Comparison of ENCODE assay signal across 10 mouse cellular contexts in genomic region chr4:71291741-71292149, GRCm38 (mm10).
A peak's percentile ranks its signal among the peaks of the same experiment; 100 is the strongest.
DNase-seq lines count a peak whose midpoint lies in the region; ATAC-seq and TF ChIP-seq lines count a peak whose summit lies in the region.
"Had no signal": no experiment of that assay in that cellular context is flagged by ENCODE, and none has a peak within 500 bp of the region (broad histone marks: within the 10 kb centered on the region; RNA-seq: fewer than 3 reads in every experiment).

No protein-coding gene starts in this region.

- no peaks in the 10 kb centered on the region for H3K9me3 ChIP-seq in CH12.LX (replicated peaks; ENCODE audit: low read length)
- 0 out of 2 replicates have a peak, but pooled peaks cover 4% of the 10 kb centered on the region for H3K9me3 ChIP-seq in heart, postnatal 0 days (replicated peaks; ENCODE audit: control insufficient read depth, low read length)
- no peaks in the 10 kb centered on the region for H3K9me3 ChIP-seq in intestine, embryonic 15.5 days
- H3K9me3 ChIP-seq in forebrain, embryonic 15.5 days, result peaks cover 9% of the 10 kb centered on the region
- H3K9me3 ChIP-seq in midbrain, embryonic 14.5 days (ENCODE audit: control insufficient read depth, low read length), result peaks cover 6% of the 10 kb centered on the region; the same call in 1 of the 2 replicates
- H3K9me3 ChIP-seq: stomach, embryonic 15.5 days had no signal

- peak overlapping the region in 2 of 3 experiments; percentile 15 to 29 for H3K4me3 ChIP-seq in CH12.LX (replicated peaks in 1 of 3; ENCODE audit: low read depth in 2 of 3, low read length in 2 of 3, poor library complexity in 1 of 3)
- H3K4me3 ChIP-seq in heart, postnatal 0 days (ENCODE audit: low read depth, low read length), result peak overlapping the region; percentile 1; the same call in 1 of the 2 replicates
- H3K4me3 ChIP-seq in intestine, embryonic 15.5 days (replicated peaks), result no peak overlapping the region
- H3K4me3 ChIP-seq in forebrain, embryonic 15.5 days, result no peak overlapping the region
- no peak overlapping the region for H3K4me3 ChIP-seq in midbrain, embryonic 14.5 days (replicated peaks; ENCODE audit: low read depth, low read length)
- H3K4me3 ChIP-seq: stomach, embryonic 15.5 days had no signal

- in situ Hi-C loops in CH12.LX (cut with MboI; ENCODE audit: low pct_ligation_motif_present, low pct_unique_long_range_greater_than_20kb, low sequenced_read_pairs), result no loop called here

- no peaks in the 10 kb centered on the region for H3K27me3 ChIP-seq in CH12.LX (replicated peaks)
- H3K27me3 ChIP-seq in heart, postnatal 0 days (ENCODE audit: control insufficient read depth, insufficient read depth, low read length), result no peaks in the 10 kb centered on the region
- H3K27me3 ChIP-seq in intestine, embryonic 15.5 days (replicated peaks), result no peaks in the 10 kb centered on the region
- no peaks in the 10 kb centered on the region for H3K27me3 ChIP-seq in forebrain, embryonic 15.5 days
- H3K27me3 ChIP-seq in midbrain, embryonic 14.5 days (ENCODE audit: control insufficient read depth, insufficient read depth, low read length), result no peaks in the 10 kb centered on the region
- H3K27me3 ChIP-seq: stomach, embryonic 15.5 days had no signal

- peak overlapping the region; percentile 27; the same call in 1 of the 2 replicates for H3K27ac ChIP-seq in CH12.LX (ENCODE audit: insufficient read depth, low read depth)
- no peak overlapping the region for H3K27ac ChIP-seq in heart, postnatal 0 days (ENCODE audit: low read depth)
- no peak overlapping the region for H3K27ac ChIP-seq in intestine, embryonic 15.5 days
- no peak overlapping the region for H3K27ac ChIP-seq in forebrain, embryonic 15.5 days (replicated peaks)
- no peak overlapping the region for H3K27ac ChIP-seq in midbrain, embryonic 14.5 days (replicated peaks; ENCODE audit: low read depth, low read length)
- H3K27ac ChIP-seq: stomach, embryonic 15.5 days had no signal

- TF ChIP-seq CTCF in CH12.LX (conservative IDR thresholded peaks at IDR 0.05 in 1 of 2, IDR thresholded peaks at IDR 0.05 in 1 of 2; ENCODE audit: low read depth in 2 of 2, low read length in 2 of 2), result no peak
- TF ChIP-seq CTCF in heart, postnatal 0 days (IDR thresholded peaks at IDR 0.05; ENCODE audit: low read depth), result no peak

- TF ChIP-seq EP300 in CH12.LX (IDR thresholded peaks at IDR 0.05; ENCODE audit: low read length), result peak; percentile 83
- TF ChIP-seq EP300 in heart, postnatal 0 days (IDR thresholded peaks at IDR 0.05; ENCODE audit: low read depth), result no peak

- dilution Hi-C loops in CH12.LX (cut with MboI; ENCODE audit: extremely low pct_ligation_motif_present, extremely low pct_unique_long_range_greater_than_20kb, low sequenced_read_pairs), result no loop called here

- no peaks in the 10 kb centered on the region for H3K79me2 ChIP-seq in CH12.LX (replicated peaks; ENCODE audit: control insufficient read depth, extremely low read depth, insufficient read depth, poor library complexity, severe bottlenecking)

- no peak for TF ChIP-seq POLR2A in CH12.LX (IDR thresholded peaks at IDR 0.05; ENCODE audit: low read depth, low read length)

- ATAC-seq in heart, postnatal 0 days (ENCODE audit: insufficient read depth, low read depth), result no peak
- ATAC-seq in megakaryocyte progenitor cell, adult 5-6 weeks (replicated peaks; ENCODE audit: poor library complexity), result peak; percentile 87
- ATAC-seq in intestine, embryonic 15.5 days, result no peak
- ATAC-seq in forebrain, embryonic 15.5 days (replicated peaks), result no peak
- ATAC-seq in midbrain, embryonic 14.5 days (ENCODE audit: low FRiP score, low TSS enrichment), result no peak

- 60% methylated on average over 10 of the region's 10 CpGs for WGBS in heart, postnatal 0 days
- 87% methylated on average over 10 of the region's 10 CpGs for WGBS in intestine, embryonic 15.5 days
- 95% methylated on average over 10 of the region's 10 CpGs for WGBS in forebrain, embryonic 15.5 days
- 90% methylated on average over 10 of the region's 10 CpGs for WGBS in midbrain, embryonic 14.5 days

- H3K36me3 ChIP-seq in CH12.LX (replicated peaks in 1 of 2; ENCODE audit: control insufficient read depth in 1 of 2, insufficient read depth in 1 of 2, low read length in 1 of 2), result no peaks in the 10 kb centered on the region
- H3K36me3 ChIP-seq in heart, postnatal 0 days (replicated peaks; ENCODE audit: control insufficient read depth, insufficient read depth, low read length), result no peaks in the 10 kb centered on the region
- H3K36me3 ChIP-seq in intestine, embryonic 15.5 days, result no peaks in the 10 kb centered on the region
- H3K36me3 ChIP-seq in forebrain, embryonic 15.5 days, result no peaks in the 10 kb centered on the region
- H3K36me3 ChIP-seq in midbrain, embryonic 14.5 days (ENCODE audit: control insufficient read depth, insufficient read depth, low read length), result no peaks in the 10 kb centered on the region
- H3K36me3 ChIP-seq: stomach, embryonic 15.5 days had no signal

- no peak overlapping the region for H3K9ac ChIP-seq in CH12.LX (ENCODE audit: insufficient read depth, low read depth)
- no peak overlapping the region for H3K9ac ChIP-seq in heart, postnatal 0 days (replicated peaks; ENCODE audit: low read depth, low read length)
- no peak overlapping the region for H3K9ac ChIP-seq in intestine, embryonic 15.5 days
- H3K9ac ChIP-seq in forebrain, embryonic 15.5 days (replicated peaks), result no peak overlapping the region
- H3K9ac ChIP-seq in midbrain, embryonic 14.5 days (replicated peaks; ENCODE audit: low read length), result no peak overlapping the region
- H3K9ac ChIP-seq: stomach, embryonic 15.5 days had no signal

- TF ChIP-seq RAD21 in CH12.LX (IDR thresholded peaks at IDR 0.05; ENCODE audit: low read depth, low read length), result no peak

- DNase-seq in A20 (ENCODE audit: low read depth, low spot score) (peak; percentile 95), CH12.LX (ENCODE audit: extremely low read depth) (peak; percentile 87)
- no peak for DNase-seq in heart, postnatal 0 days (ENCODE audit: low spot score)
- DNase-seq in midbrain, embryonic 14.5 days, result no peak
- no peak for DNase-seq in retina, embryonic 14.5 days (ENCODE audit: low spot score)
- DNase-seq: cerebellum, postnatal 36 days had no signal

- peak overlapping the region; percentile 69 for H3K4me2 ChIP-seq in CH12.LX (ENCODE audit: insufficient read depth, low read depth, poor library complexity, severe bottlenecking)
- H3K4me2 ChIP-seq in heart, postnatal 0 days (ENCODE audit: low read depth, low read length), result no peak overlapping the region
- no peak overlapping the region for H3K4me2 ChIP-seq in intestine, embryonic 15.5 days (replicated peaks)
- H3K4me2 ChIP-seq in forebrain, embryonic 15.5 days (replicated peaks), result no peak overlapping the region
- no peak overlapping the region for H3K4me2 ChIP-seq in midbrain, embryonic 14.5 days (ENCODE audit: low read length)
- H3K4me2 ChIP-seq: stomach, embryonic 15.5 days had no signal

- no peaks in the 10 kb centered on the region for H3K4me1 ChIP-seq in CH12.LX (ENCODE audit: control insufficient read depth in 1 of 2, insufficient read depth in 2 of 2)
- H3K4me1 ChIP-seq in heart, postnatal 0 days (ENCODE audit: control insufficient read depth, insufficient read depth), result no peaks in the 10 kb centered on the region
- H3K4me1 ChIP-seq in intestine, embryonic 15.5 days (replicated peaks), result no peaks in the 10 kb centered on the region
- H3K4me1 ChIP-seq in forebrain, embryonic 15.5 days, result no peaks in the 10 kb centered on the region
- no peaks in the 10 kb centered on the region for H3K4me1 ChIP-seq in midbrain, embryonic 14.5 days (ENCODE audit: control insufficient read depth, insufficient read depth, low read length)
- H3K4me1 ChIP-seq: stomach, embryonic 15.5 days had no signal

TF ChIP-seq in CH12.LX, 34 proteins besides CTCF, POLR2A, EP300 and RAD21:
- peak; percentile 76 for TF ChIP-seq ETS1 (conservative IDR thresholded peaks at IDR 0.05; ENCODE audit: low read depth, low read length)
- peak; percentile 54; the same call in 1 of the 2 replicates for TF ChIP-seq MAX (IDR thresholded peaks at IDR 0.05; ENCODE audit: low read length)
- TF ChIP-seq JUN (IDR thresholded peaks at IDR 0.05; ENCODE audit: insufficient read depth, low read depth, low read length), result no peak
- TF ChIP-seq MYC (IDR thresholded peaks at IDR 0.05; ENCODE audit: low read depth, low read length), result peak; percentile 57; the same call in 1 of the 2 replicates
- 0 out of 2 replicates have a peak, but pooled peaks have one; percentile 40 for TF ChIP-seq RCOR1 (conservative IDR thresholded peaks at IDR 0.05; ENCODE audit: low read depth, low read length)
- peak; percentile 83; the same call in 1 of the 2 replicates for TF ChIP-seq IRF4 (IDR thresholded peaks at IDR 0.05; ENCODE audit: low read depth, low read length)
- peak; percentile 82 for TF ChIP-seq BHLHE40 (IDR thresholded peaks at IDR 0.05; ENCODE audit: low read depth, low read length)
- no peak for TF ChIP-seq MEF2A (IDR thresholded peaks at IDR 0.05; ENCODE audit: borderline replicate concordance, low read depth, low read length)

Comparison
In these comparisons a context has a peak if more than half of its experiments do, and no peak if none do; other contexts are left out.
1. DNase-seq: peak in A20 (single experiment) and CH12.LX (single experiment); none in heart, postnatal 0 days (single experiment), midbrain, embryonic 14.5 days (single experiment) and retina, embryonic 14.5 days (single experiment).
2. H3K4me3 ChIP-seq: peak in CH12.LX (2 of 3) and heart, postnatal 0 days (single experiment); none in intestine, embryonic 15.5 days (single experiment), forebrain, embryonic 15.5 days (single experiment) and midbrain, embryonic 14.5 days (single experiment).